Mouse (Mus musculus): Measurements from ENCODE around the gene Cpvl. TPM values are rescaled to one million over a fixed set of nuclear protein-coding genes. Genes with fewer than 3 reads are reported as not detected.

Gene Cpvl
- total RNA-seq, 1 experiment from 2014 or later = not detected

GRCm38 (mm10) chr6:53950876-53951275, 27.6 kb downstream of the Cpvl start:
- no peak for ATAC-seq (replicated peaks in 1 of 2; ENCODE audit: insufficient read depth in 1 of 2, low FRiP score in 2 of 2, low TSS enrichment in 1 of 2, low read depth in 1 of 2, poor library complexity in 2 of 2, severe bottlenecking in 2 of 2)

DNA sequence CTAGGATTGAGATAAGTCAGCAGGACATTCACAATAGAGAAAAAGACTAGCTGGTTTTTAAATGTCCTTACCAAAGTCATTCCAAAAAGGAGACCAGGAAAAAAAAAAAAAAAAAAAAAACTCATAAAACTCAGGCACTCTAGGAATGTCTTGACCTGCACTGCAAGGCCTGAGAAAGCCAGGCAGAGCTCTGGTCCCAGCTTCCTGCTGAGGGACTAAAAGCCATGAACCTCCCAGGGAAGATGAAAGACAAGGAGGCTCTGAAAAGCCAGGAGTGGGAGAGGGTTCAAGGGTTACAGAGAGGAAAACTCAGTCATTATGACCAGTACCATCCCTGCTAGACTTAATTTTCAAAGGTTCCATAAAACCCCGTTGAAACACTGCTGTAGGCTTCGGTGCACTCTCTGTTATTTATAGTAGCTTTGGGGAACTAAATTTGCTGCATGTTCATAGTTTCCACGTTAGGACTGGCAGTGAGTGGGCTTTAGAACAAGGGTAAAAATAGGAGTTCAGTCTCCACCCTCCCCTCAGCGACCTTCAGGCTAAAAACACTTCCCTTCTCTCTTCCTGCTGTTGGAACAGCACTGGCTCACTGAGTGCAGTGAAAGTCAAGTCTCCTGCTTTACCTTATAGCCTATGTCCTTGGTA, 30.0 kb downstream of the Cpvl start:
- ATAC-seq (replicated peaks in 1 of 2; ENCODE audit: insufficient read depth in 1 of 2, low FRiP score in 2 of 2, low TSS enrichment in 1 of 2, low read depth in 1 of 2, poor library complexity in 2 of 2, severe bottlenecking in 2 of 2) = peak; percentile 42 to 46; a peak in 3 of 4 replicates

DNA sequence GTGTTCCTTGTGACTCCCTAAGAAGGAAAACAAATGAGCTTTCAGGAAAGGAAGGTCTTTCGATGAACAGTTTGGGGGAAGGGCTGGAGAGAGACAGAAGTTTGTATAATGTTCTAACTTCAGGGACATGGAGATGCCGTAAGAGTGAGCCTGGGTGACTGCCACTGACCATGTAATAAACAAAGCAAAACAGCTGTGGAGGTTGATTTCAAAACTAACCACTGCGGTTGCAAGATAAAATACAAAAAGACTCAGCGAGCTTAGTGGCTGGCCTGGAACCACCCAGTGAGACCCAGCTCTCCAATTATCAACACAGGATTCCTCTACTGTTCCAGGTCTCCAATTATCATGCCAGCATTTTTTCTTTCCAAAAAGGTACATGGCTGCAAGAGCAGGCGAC, 33.6 kb downstream of the Cpvl start:
- no peak for ATAC-seq (replicated peaks in 1 of 2; ENCODE audit: insufficient read depth in 1 of 2, low FRiP score in 2 of 2, low TSS enrichment in 1 of 2, low read depth in 1 of 2, poor library complexity in 2 of 2, severe bottlenecking in 2 of 2)

GRCm38 (mm10) chr6:53944417-53944816, 34.1 kb downstream of the Cpvl start:
- no peak for ATAC-seq (replicated peaks in 1 of 2; ENCODE audit: insufficient read depth in 1 of 2, low FRiP score in 2 of 2, low TSS enrichment in 1 of 2, low read depth in 1 of 2, poor library complexity in 2 of 2, severe bottlenecking in 2 of 2)

GRCm38 (mm10) chr6:53942190-53942831, 36.2 kb downstream of the Cpvl start:
- ATAC-seq (replicated peaks in 1 of 2; ENCODE audit: insufficient read depth in 1 of 2, low FRiP score in 2 of 2, low TSS enrichment in 1 of 2, low read depth in 1 of 2, poor library complexity in 2 of 2, severe bottlenecking in 2 of 2) = no peak

DNA sequence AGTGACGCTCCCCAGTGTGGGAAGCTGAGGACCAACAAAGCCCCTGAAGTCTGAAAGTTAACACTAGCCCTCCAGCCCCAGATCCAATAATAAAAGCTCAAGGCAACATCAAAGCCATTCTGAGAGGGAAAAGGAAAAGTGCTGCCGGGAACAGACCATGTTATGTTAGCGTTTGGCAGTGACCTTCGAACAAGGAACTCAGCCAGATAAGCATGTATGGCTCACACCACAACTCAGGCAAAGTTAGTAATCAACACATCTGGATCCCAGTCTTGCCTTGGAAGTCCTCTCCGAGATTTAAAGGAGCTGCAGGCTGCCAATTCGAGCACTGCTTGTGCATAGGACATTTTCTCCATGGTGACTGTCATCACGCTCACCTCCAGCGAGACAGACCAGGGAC, 38.7 kb downstream of the Cpvl start:
- ATAC-seq (replicated peaks in 1 of 2; ENCODE audit: insufficient read depth in 1 of 2, low FRiP score in 2 of 2, low TSS enrichment in 1 of 2, low read depth in 1 of 2, poor library complexity in 2 of 2, severe bottlenecking in 2 of 2) = no peak

DNA sequence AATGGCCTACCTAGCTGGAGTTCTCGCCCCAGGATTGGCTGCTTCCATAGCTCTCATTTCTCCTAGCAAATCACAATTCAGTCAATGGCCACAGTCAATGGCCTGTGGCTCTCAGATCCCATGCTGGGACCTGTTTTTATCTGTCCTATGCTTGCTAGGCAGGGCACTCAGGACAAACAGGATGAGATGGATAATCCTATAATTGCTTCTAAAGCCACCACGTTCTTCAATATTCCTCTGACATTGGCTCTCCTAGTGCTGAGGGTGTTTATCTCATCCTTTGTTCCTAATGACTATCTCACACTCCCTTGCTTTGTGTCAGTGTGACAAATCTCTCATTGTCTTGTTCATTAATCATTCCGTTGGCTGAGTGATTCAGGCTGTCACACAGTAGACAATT, 39.5 kb downstream of the Cpvl start:
- no peak for ATAC-seq (replicated peaks in 1 of 2; ENCODE audit: insufficient read depth in 1 of 2, low FRiP score in 2 of 2, low TSS enrichment in 1 of 2, low read depth in 1 of 2, poor library complexity in 2 of 2, severe bottlenecking in 2 of 2)

DNA sequence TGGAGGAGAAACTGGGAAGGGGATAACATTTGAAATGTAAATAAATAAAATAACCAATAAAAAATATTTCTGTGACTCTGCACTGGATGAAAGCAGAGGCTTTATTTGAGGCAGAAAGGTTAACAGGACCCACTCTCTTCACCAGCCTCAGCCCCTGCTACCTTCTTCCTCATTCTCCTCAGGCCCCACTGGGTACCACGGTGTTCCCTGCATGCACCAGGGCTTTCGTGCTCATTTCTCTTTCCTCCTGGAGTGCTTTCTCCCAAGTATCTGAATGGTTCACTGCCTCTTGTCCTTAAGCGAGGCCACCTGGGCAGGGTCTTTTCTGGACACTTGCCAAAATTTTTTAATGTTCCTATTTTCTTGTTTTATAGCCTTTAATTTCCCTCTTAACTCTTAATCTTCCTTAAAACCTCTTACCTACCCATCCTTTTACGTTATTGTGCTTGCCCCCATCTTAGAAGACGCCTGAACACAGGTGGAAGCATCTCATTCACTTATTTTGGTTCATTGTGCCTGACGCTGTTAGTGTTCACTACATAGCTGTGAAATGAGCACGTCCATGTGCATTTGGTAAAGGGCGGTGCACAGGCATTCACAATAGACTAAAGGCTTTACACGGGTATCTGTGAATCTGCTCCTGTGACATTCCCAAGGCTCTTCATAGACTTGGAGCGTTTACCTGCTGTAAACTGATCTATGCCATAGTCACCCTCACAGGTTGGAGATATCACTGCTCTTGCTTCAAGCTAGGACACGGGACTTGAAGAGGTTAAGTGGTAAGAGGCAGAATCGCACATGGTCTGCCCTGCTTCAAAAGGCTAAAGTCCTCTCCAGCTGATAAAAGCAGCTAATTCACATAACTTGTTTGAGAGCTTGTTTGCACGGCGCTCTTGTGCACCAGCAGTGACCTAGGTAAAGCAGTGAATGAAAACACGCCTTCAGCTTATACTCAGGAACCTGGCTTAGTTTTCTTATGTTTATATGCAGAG, 41.0 kb downstream of the Cpvl start:
- no peak for ATAC-seq (replicated peaks in 1 of 2; ENCODE audit: insufficient read depth in 1 of 2, low FRiP score in 2 of 2, low TSS enrichment in 1 of 2, low read depth in 1 of 2, poor library complexity in 2 of 2, severe bottlenecking in 2 of 2)

- no peak for ATAC-seq (replicated peaks in 1 of 2; ENCODE audit: insufficient read depth in 1 of 2, low FRiP score in 2 of 2, low TSS enrichment in 1 of 2, low read depth in 1 of 2, poor library complexity in 2 of 2, severe bottlenecking in 2 of 2)
These were observed 46.9 kb downstream of the Cpvl start for GRCm38 (mm10) chr6:53931605-53932004.

GRCm38 (mm10) chr6:53929858-53930257, 48.6 kb downstream of the Cpvl start:
- no peak for ATAC-seq (replicated peaks in 1 of 2; ENCODE audit: insufficient read depth in 1 of 2, low FRiP score in 2 of 2, low TSS enrichment in 1 of 2, low read depth in 1 of 2, poor library complexity in 2 of 2, severe bottlenecking in 2 of 2)

DNA sequence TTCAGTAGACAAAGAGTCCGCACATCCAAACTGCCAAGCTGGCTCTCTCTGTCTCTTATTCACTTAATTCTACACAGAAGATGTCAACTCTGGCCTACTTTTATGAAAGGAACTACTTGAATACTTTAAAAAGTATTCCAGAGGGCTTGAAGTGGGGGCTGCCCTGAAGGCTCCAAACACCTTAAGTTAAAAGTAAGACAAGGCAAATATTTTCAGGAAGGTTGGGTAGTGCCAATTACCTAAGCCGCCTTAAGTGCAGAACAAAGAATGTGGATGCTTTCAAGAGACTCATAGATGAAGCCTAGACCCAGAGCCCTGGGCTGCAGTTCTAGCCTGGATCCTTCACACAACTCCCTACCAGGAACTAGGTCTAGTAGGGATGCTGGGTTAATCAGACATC, 52.3 kb downstream of the Cpvl start:
- no peak for ATAC-seq (replicated peaks in 1 of 2; ENCODE audit: insufficient read depth in 1 of 2, low FRiP score in 2 of 2, low TSS enrichment in 1 of 2, low read depth in 1 of 2, poor library complexity in 2 of 2, severe bottlenecking in 2 of 2)

DNA sequence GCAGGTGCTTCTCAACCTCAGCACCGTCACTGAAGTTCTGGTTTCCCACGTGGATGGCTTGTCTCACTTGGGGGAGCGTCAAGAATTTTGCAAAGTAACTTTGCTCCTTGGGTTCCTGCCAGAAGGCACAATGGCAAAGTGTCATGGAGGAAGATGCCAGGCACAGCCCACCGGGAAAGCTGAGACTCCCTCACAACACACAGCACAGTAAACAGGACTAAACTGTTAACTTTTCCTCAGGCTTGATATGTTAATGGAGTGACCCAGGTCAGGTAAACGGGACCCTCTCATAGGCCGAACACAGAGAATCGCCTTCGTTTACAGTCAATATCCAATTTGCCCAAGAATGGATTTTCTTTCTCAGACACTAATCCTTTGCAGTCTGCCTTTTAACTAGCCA, 53.3 kb downstream of the Cpvl start:
- no peak for ATAC-seq (replicated peaks in 1 of 2; ENCODE audit: insufficient read depth in 1 of 2, low FRiP score in 2 of 2, low TSS enrichment in 1 of 2, low read depth in 1 of 2, poor library complexity in 2 of 2, severe bottlenecking in 2 of 2)

DNA sequence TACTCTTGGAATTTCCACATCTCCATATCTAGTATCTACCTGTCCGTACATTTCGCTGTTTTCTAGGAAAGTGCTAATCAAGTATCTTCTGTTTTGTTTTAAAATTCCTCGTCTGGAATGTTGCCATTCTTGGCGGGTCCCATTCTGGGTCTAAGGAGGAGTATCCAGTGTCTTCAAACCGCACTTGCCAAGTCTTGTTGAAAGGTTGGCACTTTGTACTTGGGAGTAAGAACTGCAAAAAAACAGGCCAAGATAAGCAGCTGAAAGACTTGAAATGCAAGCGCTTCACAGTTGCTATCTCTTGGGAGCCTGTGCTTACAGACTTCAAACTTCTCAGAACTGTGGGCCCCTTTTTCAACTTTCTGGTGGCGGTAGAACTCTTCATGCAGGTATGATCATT, 58.4 kb downstream of the Cpvl start:
- no peak for ATAC-seq (replicated peaks in 1 of 2; ENCODE audit: insufficient read depth in 1 of 2, low FRiP score in 2 of 2, low TSS enrichment in 1 of 2, low read depth in 1 of 2, poor library complexity in 2 of 2, severe bottlenecking in 2 of 2)

- no peak for ATAC-seq (replicated peaks in 1 of 2; ENCODE audit: insufficient read depth in 1 of 2, low FRiP score in 2 of 2, low TSS enrichment in 1 of 2, low read depth in 1 of 2, poor library complexity in 2 of 2, severe bottlenecking in 2 of 2)
These were observed 61.4 kb downstream of the Cpvl start for GRCm38 (mm10) chr6:53917026-53917558.

DNA sequence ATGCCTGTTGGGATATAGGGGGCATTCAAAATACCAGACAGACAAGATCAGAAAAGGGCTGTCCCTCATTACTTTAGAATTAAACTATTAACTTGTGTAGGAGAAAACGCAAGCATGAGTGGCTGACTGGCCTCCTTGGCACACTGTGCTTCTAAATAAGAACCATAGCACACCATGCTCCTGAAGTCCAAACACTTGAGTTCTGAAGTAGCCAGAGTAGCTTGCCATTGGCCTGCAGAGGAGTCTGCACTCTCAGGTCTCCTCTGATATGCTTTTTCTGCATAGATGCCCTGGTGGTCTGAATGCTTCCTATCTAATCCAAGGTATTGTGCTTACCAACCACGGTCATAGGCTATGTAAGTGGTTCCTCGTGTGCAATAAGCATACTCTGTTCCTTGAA, 63.1 kb downstream of the Cpvl start:
- no peak for ATAC-seq (replicated peaks in 1 of 2; ENCODE audit: insufficient read depth in 1 of 2, low FRiP score in 2 of 2, low TSS enrichment in 1 of 2, low read depth in 1 of 2, poor library complexity in 2 of 2, severe bottlenecking in 2 of 2)

DNA sequence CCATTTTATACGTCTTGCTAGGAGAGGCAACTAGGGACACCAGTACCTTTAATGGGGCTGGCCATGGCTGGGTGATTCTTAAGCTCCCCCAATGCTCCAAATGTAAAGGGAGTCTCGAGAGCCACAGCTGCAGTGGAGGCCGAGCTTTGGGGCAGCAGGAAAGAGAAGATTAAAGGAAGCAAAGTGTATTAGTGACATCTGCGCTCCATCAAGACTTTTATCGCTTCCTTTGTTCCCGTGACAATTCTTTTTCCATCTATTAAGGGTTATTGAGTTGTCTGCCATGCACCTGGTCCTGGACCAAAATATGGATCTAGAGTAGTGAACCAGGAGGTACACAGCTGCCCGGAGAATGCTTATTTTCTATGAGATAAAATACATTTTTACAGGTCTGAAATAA, 65.3 kb downstream of the Cpvl start:
- ATAC-seq (replicated peaks in 1 of 2; ENCODE audit: insufficient read depth in 1 of 2, low FRiP score in 2 of 2, low TSS enrichment in 1 of 2, low read depth in 1 of 2, poor library complexity in 2 of 2, severe bottlenecking in 2 of 2) = no peak

DNA sequence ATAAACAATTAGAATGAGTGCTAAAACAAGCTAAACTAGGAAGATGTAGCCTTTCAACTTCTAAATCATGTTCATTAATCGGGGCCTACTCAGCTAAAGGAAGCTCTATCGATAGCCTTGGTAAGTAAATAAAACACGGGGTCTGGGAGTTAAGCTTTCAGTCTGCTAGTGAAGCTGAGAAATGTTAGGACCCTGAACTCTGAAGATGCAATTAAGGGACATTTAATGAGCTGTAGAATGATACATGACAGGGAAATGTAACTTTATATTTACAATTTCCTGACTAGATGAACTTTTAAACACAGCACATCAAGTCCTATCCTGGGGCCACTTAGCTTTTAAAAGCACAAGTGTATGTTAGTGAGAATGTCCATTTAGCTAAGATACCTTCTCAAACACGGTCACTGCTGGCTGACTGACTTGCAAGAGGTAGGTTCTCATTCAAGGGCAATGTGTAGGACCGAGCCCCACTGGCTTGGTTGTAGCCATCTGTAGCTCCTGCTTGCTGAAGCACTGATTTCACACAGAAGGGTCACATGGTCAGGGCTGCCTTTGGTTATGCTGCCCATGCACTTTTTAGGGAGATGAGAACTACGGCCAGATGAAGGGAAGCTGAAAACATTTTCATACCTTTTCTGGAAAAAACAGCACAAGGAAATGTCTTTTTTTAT, 66.2 kb downstream of the Cpvl start:
- ATAC-seq (replicated peaks in 1 of 2; ENCODE audit: insufficient read depth in 1 of 2, low FRiP score in 2 of 2, low TSS enrichment in 1 of 2, low read depth in 1 of 2, poor library complexity in 2 of 2, severe bottlenecking in 2 of 2) = no peak
